ENCODE assay signal across 8 mouse cellular contexts in genomic region chr3:103101909-103102308, GRCm38 (mm10). TPM values are rescaled to one million over a fixed set of nuclear protein-coding genes. Genes with fewer than 3 reads are reported as not detected.
A peak's percentile ranks its signal among the peaks of the same experiment; 100 is the strongest.
DNase-seq lines count a peak whose midpoint lies in the region; ATAC-seq lines count a peak whose summit lies in the region.

No protein-coding gene starts in this region.

- intact Hi-C loops in gastrocnemius, postnatal 14 days (cut with DNase I; ENCODE audit: low total_unique reads): loop anchor here (10.0 kb wide), 1 partner anchor 63 kb away; no protein-coding TSS in a partner anchor

- H3K9me3 ChIP-seq in embryonic facial prominence, embryonic 14.5 days (ENCODE audit: control insufficient read depth, low read length): no peaks in the 10 kb centered on the region
- no peaks in the 10 kb centered on the region for H3K9me3 ChIP-seq in intestine, embryonic 14.5 days (ENCODE audit: control insufficient read depth, low read length)
- H3K9me3 ChIP-seq in midbrain, embryonic 11.5 days (ENCODE audit: control insufficient read depth, low read length): no peaks in the 10 kb centered on the region

- peak overlapping the region; percentile 63 for H3K27ac ChIP-seq in embryonic facial prominence, embryonic 14.5 days (replicated peaks; ENCODE audit: low read depth, low read length)
- H3K27ac ChIP-seq in intestine, embryonic 14.5 days (ENCODE audit: low read depth): no peak overlapping the region
- no peak overlapping the region for H3K27ac ChIP-seq in midbrain, embryonic 11.5 days (ENCODE audit: low read depth, low read length)

- peak; percentile 10 for DNase-seq in gastrocnemius, postnatal 14 days
- DNase-seq in gastrocnemius, postnatal 25 days: no peak
- peak; percentile 54 for DNase-seq in embryonic facial prominence, embryonic 14.5 days (ENCODE audit: low spot score)
- no peak for DNase-seq in intestine, embryonic 14.5 days (ENCODE audit: low spot score)
- DNase-seq in midbrain, embryonic 11.5 days (ENCODE audit: low spot score, missing footprints): no peak
- no peak for DNase-seq in ovary, postnatal 14 days (ENCODE audit: low spot score)
- no peak for DNase-seq in thymus, postnatal 14 days

- peak overlapping the region; percentile 73 for H3K4me3 ChIP-seq in embryonic facial prominence, embryonic 14.5 days (ENCODE audit: low read depth, low read length)
- peak overlapping the region; percentile 72 for H3K4me3 ChIP-seq in intestine, embryonic 14.5 days (ENCODE audit: low read depth, low read length)
- H3K4me3 ChIP-seq in midbrain, embryonic 11.5 days (ENCODE audit: low read depth, low read length): peak overlapping the region; percentile 58

- peak overlapping the region; percentile 82 for H3K4me2 ChIP-seq in embryonic facial prominence, embryonic 14.5 days (ENCODE audit: low read depth, low read length)
- H3K4me2 ChIP-seq in intestine, embryonic 14.5 days (ENCODE audit: low read length): peak overlapping the region; percentile 82
- H3K4me2 ChIP-seq in midbrain, embryonic 11.5 days: peak overlapping the region; percentile 94

- 5% methylated on average over 14 of the region's 14 CpGs for WGBS in embryonic facial prominence, embryonic 14.5 days
- 0% methylated on average over 14 of the region's 14 CpGs for WGBS in intestine, embryonic 14.5 days
- whole genome bisulfite sequencing in midbrain, embryonic 11.5 days: 3% methylated on average over 14 of the region's 14 CpGs

- ATAC-seq in CD4-positive, CD25-positive, alpha-beta regulatory T cell, adult 4 months: peak; percentile 16
- peak; percentile 28 for ATAC-seq in embryonic facial prominence, embryonic 14.5 days (ENCODE audit: low read depth)
- peak; percentile 56 for ATAC-seq in intestine, embryonic 14.5 days (replicated peaks; ENCODE audit: low FRiP score, low TSS enrichment, low read depth)
- peak; percentile 40; the same call in 1 of the 2 replicates for ATAC-seq in midbrain, embryonic 11.5 days (ENCODE audit: low FRiP score)

- no peaks in the 10 kb centered on the region for H3K27me3 ChIP-seq in embryonic facial prominence, embryonic 14.5 days (replicated peaks; ENCODE audit: control insufficient read depth, insufficient read depth, low read length)
- no peaks in the 10 kb centered on the region for H3K27me3 ChIP-seq in intestine, embryonic 14.5 days (replicated peaks; ENCODE audit: control insufficient read depth, insufficient read depth, low read length)
- peaks cover 18% of the 10 kb centered on the region for H3K27me3 ChIP-seq in midbrain, embryonic 11.5 days (ENCODE audit: control insufficient read depth, insufficient read depth, low read length)

- H3K4me1 ChIP-seq in embryonic facial prominence, embryonic 14.5 days (ENCODE audit: control insufficient read depth, insufficient read depth, low read length): no peaks in the 10 kb centered on the region
- no peaks in the 10 kb centered on the region for H3K4me1 ChIP-seq in intestine, embryonic 14.5 days (replicated peaks; ENCODE audit: control insufficient read depth, insufficient read depth, low read length)
- peaks cover 8% of the 10 kb centered on the region; the same call in 1 of the 2 replicates for H3K4me1 ChIP-seq in midbrain, embryonic 11.5 days (ENCODE audit: control insufficient read depth, insufficient read depth, low read length)

- H3K9ac ChIP-seq in embryonic facial prominence, embryonic 14.5 days (ENCODE audit: low read depth, low read length): peak overlapping the region; percentile 79
- peak overlapping the region; percentile 48 for H3K9ac ChIP-seq in intestine, embryonic 14.5 days (ENCODE audit: low read length)
- H3K9ac ChIP-seq in midbrain, embryonic 11.5 days (ENCODE audit: low read length): peak overlapping the region; percentile 51; the same call in 1 of the 2 replicates

- H3K36me3 ChIP-seq in embryonic facial prominence, embryonic 14.5 days (ENCODE audit: control insufficient read depth, insufficient read depth, low read length): no peaks in the 10 kb centered on the region
- no peaks in the 10 kb centered on the region for H3K36me3 ChIP-seq in intestine, embryonic 14.5 days (ENCODE audit: control insufficient read depth, insufficient read depth, low read length)
- no peaks in the 10 kb centered on the region for H3K36me3 ChIP-seq in midbrain, embryonic 11.5 days (ENCODE audit: control insufficient read depth, insufficient read depth, low read length)

RNA-seq across cellular contexts. Expression of gene Dennd2c, which starts 0.5 kb away (rescaled TPM):
- 1 to 10 TPM; 2.9 to 4.7 TPM for total RNA-seq in gastrocnemius, postnatal 14 days (2021)
- 1 to 10 TPM; 1.6 to 2.4 TPM for total RNA-seq in gastrocnemius, postnatal 25 days (2021)
- 1 to 10 TPM; 1.4 to 1.6 TPM for polyA plus RNA-seq in CD4-positive, CD25-positive, alpha-beta regulatory T cell, adult 4 months (2017; shearing (Covaris generic))
- 7.6 and 8.5 TPM in 2 replicates for polyA plus RNA-seq in embryonic facial prominence, embryonic 14.5 days (2014; fragmentation: Nextera tagmentation; extraction: Ambion mirVana)
- polyA plus RNA-seq in intestine, embryonic 14.5 days (2014; fragmentation: Nextera tagmentation; extraction: Ambion mirVana): 3.4 and 5.4 TPM in 2 replicates
- polyA plus RNA-seq in midbrain, embryonic 11.5 days (2014; fragmentation: Nextera tagmentation; extraction: Ambion mirVana): 1.4 and 2.4 TPM in 2 replicates

RNA-seq across cellular contexts. Expression of gene Ampd1, which starts 28.1 kb away (rescaled TPM):
- total RNA-seq in gastrocnemius, postnatal 14 days (2021): 100 to 1,000 TPM; 685 to 695 TPM
- 1,000 to 10,000 TPM in 1 of 2 experiments, 100 to 1,000 TPM in 1; 892 to 1,174 TPM for total RNA-seq in gastrocnemius, postnatal 25 days (2021)
- 1 to 10 TPM; 3.9 to 7.1 TPM for polyA plus RNA-seq in CD4-positive, CD25-positive, alpha-beta regulatory T cell, adult 4 months (2017; shearing (Covaris generic))
- polyA plus RNA-seq in embryonic facial prominence, embryonic 14.5 days (2014; fragmentation: Nextera tagmentation; extraction: Ambion mirVana): 14.4 and 23.9 TPM in 2 replicates
- not detected in 2 replicates for polyA plus RNA-seq in intestine, embryonic 14.5 days (2014; fragmentation: Nextera tagmentation; extraction: Ambion mirVana)
- polyA plus RNA-seq in midbrain, embryonic 11.5 days (2014; fragmentation: Nextera tagmentation; extraction: Ambion mirVana): 0.19 TPM in 1 of 2 replicates, not detected in the other

RNA-seq across cellular contexts. Expression of gene Nras, which starts 43.8 kb away (rescaled TPM):
- 10 to 100 TPM; 58.9 to 69.4 TPM for total RNA-seq in gastrocnemius, postnatal 14 days (2021)
- 10 to 100 TPM; 46.3 to 53.7 TPM for total RNA-seq in gastrocnemius, postnatal 25 days (2021)
- polyA plus RNA-seq in CD4-positive, CD25-positive, alpha-beta regulatory T cell, adult 4 months (2017; shearing (Covaris generic)): 100 to 1,000 TPM; 106 to 107 TPM
- 94.2 and 103 TPM in 2 replicates for polyA plus RNA-seq in embryonic facial prominence, embryonic 14.5 days (2014; fragmentation: Nextera tagmentation; extraction: Ambion mirVana)
- polyA plus RNA-seq in intestine, embryonic 14.5 days (2014; fragmentation: Nextera tagmentation; extraction: Ambion mirVana): 103 and 122 TPM in 2 replicates
- polyA plus RNA-seq in midbrain, embryonic 11.5 days (2014; fragmentation: Nextera tagmentation; extraction: Ambion mirVana): 159 and 167 TPM in 2 replicates

Comparison
In these comparisons a context has a peak if more than half of its experiments do, and no peak if none do; other contexts are left out.
1. DNase-seq: peak in gastrocnemius, postnatal 14 days (single experiment) and embryonic facial prominence, embryonic 14.5 days (single experiment); none in gastrocnemius, postnatal 25 days (single experiment), intestine, embryonic 14.5 days (single experiment), midbrain, embryonic 11.5 days (single experiment), ovary, postnatal 14 days (single experiment) and thymus, postnatal 14 days (single experiment).
2. Peak in every context shown above with its lines, with median percentiles within 50 percentile points of each other: ATAC-seq, H3K4me2 ChIP-seq, H3K4me3 ChIP-seq and H3K9ac ChIP-seq.